8 mouse cellular contexts compared by ENCODE assay signal in the genomic region with DNA sequence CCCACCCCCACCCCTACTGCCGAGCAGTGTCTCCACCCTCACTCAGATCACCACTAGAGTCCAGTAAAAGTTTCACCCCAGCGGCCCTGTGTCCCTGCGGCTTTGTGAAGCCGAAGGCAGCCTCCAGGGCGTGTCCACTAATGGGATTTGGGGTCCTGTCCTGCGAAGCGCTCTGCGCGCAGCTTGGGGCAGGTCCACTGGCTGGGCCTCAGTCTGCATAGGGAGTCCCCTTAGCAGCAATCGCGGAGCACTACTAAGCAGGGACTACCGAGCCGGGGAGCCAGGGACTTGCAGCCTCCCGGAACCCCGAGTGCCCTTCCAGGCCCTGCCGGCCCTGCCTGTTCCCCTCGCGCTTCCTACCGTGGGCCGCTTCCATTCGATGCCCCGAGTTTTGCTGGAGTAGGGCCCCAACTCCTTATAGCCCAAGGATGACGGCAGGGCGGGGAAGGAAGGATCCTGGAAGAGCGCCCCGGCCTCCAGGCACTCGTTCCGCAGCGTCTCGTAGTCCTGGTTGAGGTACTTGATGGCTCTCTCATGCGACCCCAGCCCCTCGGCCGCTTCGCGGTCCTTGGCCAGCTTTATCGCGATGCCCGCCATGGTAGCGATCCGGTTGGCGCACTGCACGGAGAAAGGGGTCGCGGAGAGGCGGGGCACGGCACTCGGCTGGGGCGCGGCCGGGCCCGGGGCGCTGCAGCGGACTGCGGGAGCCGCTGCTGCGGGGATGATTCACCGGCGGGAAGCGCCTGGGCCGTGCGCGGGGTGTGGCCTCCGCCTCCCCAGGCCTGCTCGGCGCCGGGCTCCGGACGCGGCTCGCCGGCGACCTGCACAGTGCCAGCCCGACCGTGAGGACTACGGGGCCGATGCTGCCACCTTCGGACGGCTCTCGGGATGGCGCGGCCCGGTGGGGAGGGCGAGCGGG. TPM values are rescaled to one million over a fixed set of nuclear protein-coding genes. Genes with fewer than 3 reads are reported as not detected.
DNase-seq lines count a peak whose midpoint lies in the region; ATAC-seq lines count a peak whose summit lies in the region.

Gene Capn2 (minus strand): TSS at position 851 of the 919 bp plus-strand sequence.

- peak within 1 kb of the TSS; percentile 73 for H3K4me2 ChIP-seq in embryonic facial prominence, embryonic 11.5 days (ENCODE audit: low read depth, low read length)
- peak within 1 kb of the TSS; percentile 78 for H3K4me2 ChIP-seq in limb, embryonic 11.5 days (ENCODE audit: low read depth, severe bottlenecking)
- peak within 1 kb of the TSS; percentile 69 for H3K4me2 ChIP-seq in midbrain, embryonic 12.5 days (replicated peaks)

- peak within 1 kb of the TSS; percentile 75 for H3K27ac ChIP-seq in embryonic facial prominence, embryonic 11.5 days (replicated peaks; ENCODE audit: low read depth, low read length)
- peak within 1 kb of the TSS; percentile 73 for H3K27ac ChIP-seq in limb, embryonic 11.5 days (replicated peaks; ENCODE audit: low read depth, low read length)
- peak within 1 kb of the TSS; percentile 86 for H3K27ac ChIP-seq in midbrain, embryonic 12.5 days (replicated peaks)

- H3K27me3 ChIP-seq in embryonic facial prominence, embryonic 11.5 days (ENCODE audit: control insufficient read depth, insufficient read depth, low read length): no peaks in the 10 kb centered on the region
- no peaks in the 10 kb centered on the region for H3K27me3 ChIP-seq in limb, embryonic 11.5 days (ENCODE audit: control insufficient read depth, insufficient read depth, low read length)
- H3K27me3 ChIP-seq in midbrain, embryonic 12.5 days: peaks cover 38% of the 10 kb centered on the region

- no peaks in the 10 kb centered on the region for H3K9me3 ChIP-seq in embryonic facial prominence, embryonic 11.5 days (replicated peaks; ENCODE audit: control insufficient read depth, low read length)
- no peaks in the 10 kb centered on the region for H3K9me3 ChIP-seq in limb, embryonic 11.5 days (ENCODE audit: control insufficient read depth, low read length)
- no peaks in the 10 kb centered on the region for H3K9me3 ChIP-seq in midbrain, embryonic 12.5 days

- DNase-seq in adrenal gland, adult 8-10 months: peak; percentile 80
- peak; percentile 81 for DNase-seq in embryonic facial prominence, embryonic 11.5 days (ENCODE audit: low spot score)
- peak; percentile 93 for DNase-seq in heart, adult 18-20 months
- DNase-seq in kidney, adult 18-20 months: peak; percentile 91
- peak; percentile 88 for DNase-seq in limb, embryonic 11.5 days (ENCODE audit: low spot score)
- DNase-seq in skeletal muscle tissue, adult 2 months (ENCODE audit: low read depth, low spot score): peak; percentile 70
- peak; percentile 81 for DNase-seq in yolk sac, embryonic 10.5 days (ENCODE audit: low spot score)

- H3K4me3 ChIP-seq in embryonic facial prominence, embryonic 11.5 days (ENCODE audit: low read depth, low read length): peak within 1 kb of the TSS; percentile 83
- H3K4me3 ChIP-seq in limb, embryonic 11.5 days (ENCODE audit: low read depth, low read length): peak within 1 kb of the TSS; percentile 83
- peak within 1 kb of the TSS; percentile 83 for H3K4me3 ChIP-seq in midbrain, embryonic 12.5 days

- WGBS in embryonic facial prominence, embryonic 11.5 days: under 1% methylated on average over 82 of the region's 84 CpGs
- under 1% methylated on average over 74 of the region's 84 CpGs for WGBS in limb, embryonic 11.5 days
- WGBS in midbrain, embryonic 12.5 days: under 1% methylated on average over 84 of the region's 84 CpGs

- peak; percentile 87 for ATAC-seq in embryonic facial prominence, embryonic 11.5 days (replicated peaks; ENCODE audit: insufficient number of reproducible peaks, low FRiP score, low TSS enrichment, low read depth)
- peak; percentile 88 for ATAC-seq in limb, embryonic 11.5 days (ENCODE audit: insufficient number of reproducible peaks, low FRiP score, low TSS enrichment, low read depth)
- peak; percentile 96 for ATAC-seq in midbrain, embryonic 12.5 days (ENCODE audit: low FRiP score, low read depth)

- H3K4me1 ChIP-seq in embryonic facial prominence, embryonic 11.5 days (ENCODE audit: control insufficient read depth, insufficient read depth, low read length): no peaks in the 10 kb centered on the region; the same call in 1 of the 2 replicates
- peaks cover 14% of the 10 kb centered on the region for H3K4me1 ChIP-seq in limb, embryonic 11.5 days (ENCODE audit: control insufficient read depth, insufficient read depth, low read length)
- peaks cover 18% of the 10 kb centered on the region for H3K4me1 ChIP-seq in midbrain, embryonic 12.5 days

- no peaks in the 10 kb centered on the region for H3K36me3 ChIP-seq in embryonic facial prominence, embryonic 11.5 days (replicated peaks; ENCODE audit: control insufficient read depth, insufficient read depth, low read depth, low read length)
- H3K36me3 ChIP-seq in limb, embryonic 11.5 days (ENCODE audit: control insufficient read depth, insufficient read depth, low read length): peaks cover 2% of the 10 kb centered on the region
- peaks cover 12% of the 10 kb centered on the region for H3K36me3 ChIP-seq in midbrain, embryonic 12.5 days

- H3K9ac ChIP-seq in embryonic facial prominence, embryonic 11.5 days (replicated peaks; ENCODE audit: low read length): peak within 1 kb of the TSS; percentile 95
- peak within 1 kb of the TSS; percentile 98 for H3K9ac ChIP-seq in limb, embryonic 11.5 days (ENCODE audit: low read length)
- H3K9ac ChIP-seq in midbrain, embryonic 12.5 days (replicated peaks): peak within 1 kb of the TSS; percentile 92

RNA-seq across cellular contexts. Expression of gene Capn2, which starts in this region (rescaled TPM):
- total RNA-seq in adrenal gland, adult 8-10 months (2022): 10 to 100 TPM; 53.3 to 96.0 (median 73.4) TPM
- polyA plus RNA-seq in embryonic facial prominence, embryonic 11.5 days (2014; fragmentation: Nextera tagmentation; extraction: Ambion mirVana): 80.8 and 89.1 TPM in 2 replicates
- total RNA-seq in heart, adult 18-20 months (2021): 10 to 100 TPM; 67.5 to 68.4 TPM
- 78.3 and 84.1 TPM in 2 replicates for polyA plus RNA-seq in limb, embryonic 11.5 days (2014; fragmentation: Nextera tagmentation; extraction: Ambion mirVana)
- 104 and 111 TPM in 2 replicates for polyA plus RNA-seq in midbrain, embryonic 12.5 days (2016; fragmentation: Nextera tagmentation; extraction: Ambion mirVana)

Comparison
In these comparisons a context has a peak if more than half of its experiments do, and no peak if none do; other contexts are left out.
1. Peak in every context shown above with its lines: DNase-seq, ATAC-seq, H3K4me3 ChIP-seq and H3K27ac ChIP-seq.